Mouse (Mus musculus): ENCODE measurements around the gene Slc27a3. TPM values are rescaled to one million over a fixed set of nuclear protein-coding genes. Genes with fewer than 3 reads are reported as not detected.

The Slc27a3 gene
- total and polyA plus RNA-seq, 3 experiments, result 1.3 to 2.6 (median 1.9) TPM

GRCm38 (mm10) chr3:90404121-90404520 lies 14.4 kb upstream of the Slc27a3 start:
- peaks cover 96 to 100% of the 10 kb centered on the region in 2 experiments for H3K36me3 ChIP-seq (replicated peaks in 1 of 2; ENCODE audit: control insufficient read depth in 1 of 2, insufficient read depth in 1 of 2, low read length in 1 of 2)
- dilution Hi-C loops (cut with MboI; ENCODE audit: extremely low pct_ligation_motif_present, extremely low pct_unique_long_range_greater_than_20kb, low sequenced_read_pairs) (no loop called here), in situ Hi-C loops (cut with MboI; ENCODE audit: low pct_ligation_motif_present, low pct_unique_long_range_greater_than_20kb, low sequenced_read_pairs) (no loop called here)
- H3K4me1 ChIP-seq (ENCODE audit: control insufficient read depth in 1 of 2, insufficient read depth in 2 of 2), result no peaks in the 10 kb centered on the region
- H3K4me2 ChIP-seq (ENCODE audit: insufficient read depth, low read depth, poor library complexity, severe bottlenecking), result no peak overlapping the region
- no peak overlapping the region for H3K9ac ChIP-seq (ENCODE audit: insufficient read depth, low read depth)
- no peaks in the 10 kb centered on the region for H3K9me3 ChIP-seq (replicated peaks; ENCODE audit: low read length)
- no peak for DNase-seq (ENCODE audit: extremely low read depth)
- TF ChIP-seq SIN3A (IDR thresholded peaks at IDR 0.05; ENCODE audit: low read length) (no peak), BHLHE40 (IDR thresholded peaks at IDR 0.05; ENCODE audit: low read depth, low read length) (no peak), PAX5 (IDR thresholded peaks at IDR 0.05; ENCODE audit: low read length) (no peak), UBTF (IDR thresholded peaks at IDR 0.05; ENCODE audit: low read depth, low read length) (no peak), MAZ (IDR thresholded peaks at IDR 0.05; ENCODE audit: low read depth, low read length) (no peak), TCF12 (IDR thresholded peaks at IDR 0.05; ENCODE audit: low read depth, low read length) (no peak), USF1 (IDR thresholded peaks at IDR 0.05; ENCODE audit: low read depth, low read length) (no peak), HCFC1 (IDR thresholded peaks at IDR 0.05; ENCODE audit: low read depth, low read length) (no peak), KAT2A (IDR thresholded peaks at IDR 0.05; ENCODE audit: insufficient replicate concordance, low read length) (no peak), JUND (conservative IDR thresholded peaks at IDR 0.05; ENCODE audit: low read depth, low read length) (no peak), POLR2A (IDR thresholded peaks at IDR 0.05; ENCODE audit: low read depth, low read length) (no peak), NELFE (IDR thresholded peaks at IDR 0.05; ENCODE audit: low read depth, low read length) (no peak), IRF4 (IDR thresholded peaks at IDR 0.05; ENCODE audit: low read depth, low read length) (no peak), ZKSCAN1 (IDR thresholded peaks at IDR 0.05; ENCODE audit: borderline replicate concordance, low read depth, low read length) (no peak), MAX (IDR thresholded peaks at IDR 0.05; ENCODE audit: low read length) (no peak), CHD2 (IDR thresholded peaks at IDR 0.05; ENCODE audit: low read length) (no peak), E2F4 (IDR thresholded peaks at IDR 0.05; ENCODE audit: insufficient replicate concordance, low read depth, low read length) (no peak)
- H3K4me3 ChIP-seq (replicated peaks in 1 of 3; ENCODE audit: low read depth in 2 of 3, low read length in 2 of 3, poor library complexity in 1 of 3), result no peak overlapping the region
- no peaks in the 10 kb centered on the region for H3K27me3 ChIP-seq (replicated peaks)
- no peaks in the 10 kb centered on the region for H3K79me2 ChIP-seq (replicated peaks; ENCODE audit: control insufficient read depth, extremely low read depth, insufficient read depth, poor library complexity, severe bottlenecking)
- no peak overlapping the region for H3K27ac ChIP-seq (ENCODE audit: insufficient read depth, low read depth)

DNA sequence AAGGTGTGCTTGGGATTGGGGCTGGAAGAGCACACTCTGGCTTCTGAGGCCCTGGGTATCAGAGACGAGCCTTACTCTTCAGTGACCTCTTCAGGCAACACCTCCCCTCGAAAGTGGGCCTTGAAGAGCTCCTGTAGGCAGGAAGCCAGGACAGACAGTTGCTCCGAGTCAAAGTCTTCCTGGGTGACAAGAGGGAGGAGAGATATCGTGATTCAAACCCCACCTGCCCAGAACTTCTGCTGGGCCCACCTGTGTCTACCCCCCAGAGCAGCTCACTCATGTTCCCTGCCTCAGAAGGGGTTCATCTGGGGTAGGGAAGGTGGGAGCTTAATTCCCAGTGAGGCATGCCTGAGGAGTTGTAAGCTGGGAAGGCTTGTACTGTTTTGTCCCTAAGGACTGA lies 11.3 kb upstream of the Slc27a3 start:
- Histone ChIP-seq H3K79me2 (replicated peaks; ENCODE audit: control insufficient read depth, extremely low read depth, insufficient read depth, poor library complexity, severe bottlenecking) (no peaks in the 10 kb centered on the region), H3K9me3 (replicated peaks; ENCODE audit: low read length) (no peaks in the 10 kb centered on the region), H3K4me1 (ENCODE audit: control insufficient read depth in 1 of 2, insufficient read depth in 2 of 2) (no peaks in the 10 kb centered on the region), H3K4me2 (ENCODE audit: insufficient read depth, low read depth, poor library complexity, severe bottlenecking) (no peak overlapping the region), H3K36me3 (replicated peaks in 1 of 2; ENCODE audit: control insufficient read depth in 1 of 2, insufficient read depth in 1 of 2, low read length in 1 of 2) (peaks cover 87 to 95% of the 10 kb centered on the region in 2 experiments), H3K9ac (ENCODE audit: insufficient read depth, low read depth) (no peak overlapping the region), H3K4me3 (replicated peaks in 1 of 3; ENCODE audit: low read depth in 2 of 3, low read length in 2 of 3, poor library complexity in 1 of 3) (no peak overlapping the region), H3K27ac (ENCODE audit: insufficient read depth, low read depth) (no peak overlapping the region), H3K27me3 (replicated peaks) (no peaks in the 10 kb centered on the region)
- dilution Hi-C loops (cut with MboI; ENCODE audit: extremely low pct_ligation_motif_present, extremely low pct_unique_long_range_greater_than_20kb, low sequenced_read_pairs) (no loop called here), in situ Hi-C loops (cut with MboI; ENCODE audit: low pct_ligation_motif_present, low pct_unique_long_range_greater_than_20kb, low sequenced_read_pairs) (no loop called here)
- DNase-seq (ENCODE audit: extremely low read depth), result no peak
- TF ChIP-seq CHD2 (IDR thresholded peaks at IDR 0.05; ENCODE audit: low read length) (no peak), ZNF384 (IDR thresholded peaks at IDR 0.05; ENCODE audit: low read depth, low read length) (no peak)

Data from CH12.LX (cell line).